Mouse (Mus musculus): ENCODE results near the gene Atp5j2.

GRCm38 (mm10) chr5:145200387-145200786 lies 8.5 kb upstream of the Atp5j2 start:
- TF ChIP-seq CTCF (IDR thresholded peaks at IDR 0.05; ENCODE audit: low read depth) (no peak), EP300 (IDR thresholded peaks at IDR 0.05; ENCODE audit: low read depth) (no peak)

All from liver, embryonic 14.5 days (tissue).